Mouse (Mus musculus): ENCODE results near the gene Smpd1. TPM values are rescaled to one million over a fixed set of nuclear protein-coding genes. Genes with fewer than 3 reads are reported as not detected.
A peak's percentile ranks its signal among the peaks of the same experiment; 100 is the strongest.

The Smpd1 gene
- total RNA-seq, 2 experiments from 2014 or later = 128 to 133 TPM

GRCm38 (mm10) chr7:105556406-105556805 lies 2.2 kb downstream of the Smpd1 start:
- intact Hi-C loops (cut with DNase I) = loop anchor here (10.0 kb wide), 1 partner anchor 178 kb away; the partner anchor contains the start of genes Ilk and Rrp8
- no peak for DNase-seq

GRCm38 (mm10) chr7:105557671-105558070 lies 3.5 kb downstream of the Smpd1 start:
- no peak for DNase-seq
- intact Hi-C loops (cut with DNase I) = loop anchor here (10.0 kb wide), 1 partner anchor 177 kb away; the partner anchor contains the start of genes Ilk and Rrp8

- DNase-seq = no peak
- intact Hi-C loops (cut with DNase I) = loop anchor here (10.0 kb wide), 1 partner anchor 176 kb away; the partner anchor contains the start of genes Ilk and Rrp8
These were observed 4.9 kb downstream of the Smpd1 start for GRCm38 (mm10) chr7:105559016-105559415.

GRCm38 (mm10) chr7:105562317-105562716 lies 8.2 kb downstream of the Smpd1 start:
- intact Hi-C loops (cut with DNase I) = no loop called here
- DNase-seq = no peak

GRCm38 (mm10) chr7:105563367-105563766 lies 9.2 kb downstream of the Smpd1 start:
- intact Hi-C loops (cut with DNase I) = no loop called here
- DNase-seq = no peak

- DNase-seq = peak; percentile 57 to 64
- intact Hi-C loops (cut with DNase I) = no loop called here
These were observed 11.1 kb downstream of the Smpd1 start for GRCm38 (mm10) chr7:105565071-105565836.

GRCm38 (mm10) chr7:105568583-105568982 lies 14.4 kb downstream of the Smpd1 start:
- intact Hi-C loops (cut with DNase I) = no loop called here
- no peak for DNase-seq

- no peak for DNase-seq
- intact Hi-C loops (cut with DNase I) = no loop called here
These were observed 14.9 kb downstream of the Smpd1 start for GRCm38 (mm10) chr7:105568988-105569471.

GRCm38 (mm10) chr7:105569512-105570496 lies 15.6 kb downstream of the Smpd1 start:
- no peak for DNase-seq
- intact Hi-C loops (cut with DNase I) = no loop called here

GRCm38 (mm10) chr7:105570756-105571155 lies 16.6 kb downstream of the Smpd1 start:
- intact Hi-C loops (cut with DNase I) = no loop called here
- DNase-seq = no peak

- no peak for DNase-seq
- intact Hi-C loops (cut with DNase I) = no loop called here
These were observed 18.8 kb downstream of the Smpd1 start for GRCm38 (mm10) chr7:105572949-105573348.

GRCm38 (mm10) chr7:105574537-105574936 lies 20.4 kb downstream of the Smpd1 start:
- intact Hi-C loops (cut with DNase I) = no loop called here
- DNase-seq = no peak

GRCm38 (mm10) chr7:105576166-105576748 lies 22.1 kb downstream of the Smpd1 start:
- no peak for DNase-seq
- intact Hi-C loops (cut with DNase I) = no loop called here

GRCm38 (mm10) chr7:105577377-105577871 lies 23.3 kb downstream of the Smpd1 start:
- intact Hi-C loops (cut with DNase I) = no loop called here
- DNase-seq = no peak

GRCm38 (mm10) chr7:105578481-105578880 lies 24.3 kb downstream of the Smpd1 start:
- intact Hi-C loops (cut with DNase I) = no loop called here
- DNase-seq = no peak

GRCm38 (mm10) chr7:105580627-105581089 lies 26.5 kb downstream of the Smpd1 start:
- peak; percentile 16 to 27 for DNase-seq
- intact Hi-C loops (cut with DNase I) = no loop called here

- intact Hi-C loops (cut with DNase I) = no loop called here
- DNase-seq = peak; percentile 84 to 86
These were observed 27.0 kb downstream of the Smpd1 start, which contains the start of gene Apbb1 for GRCm38 (mm10) chr7:105581094-105581703. Gene Apbb1 (minus strand): TSS chr7:105581653.

GRCm38 (mm10) chr7:105581959-105582358 lies 27.8 kb downstream of the Smpd1 start:
- intact Hi-C loops (cut with DNase I) = no loop called here
- DNase-seq = no peak

- intact Hi-C loops (cut with DNase I) = no loop called here
- no peak for DNase-seq
These were observed 34.3 kb downstream of the Smpd1 start for GRCm38 (mm10) chr7:105588325-105588912.
